25 mouse cellular contexts compared by ENCODE assay signal in the genomic region with DNA sequence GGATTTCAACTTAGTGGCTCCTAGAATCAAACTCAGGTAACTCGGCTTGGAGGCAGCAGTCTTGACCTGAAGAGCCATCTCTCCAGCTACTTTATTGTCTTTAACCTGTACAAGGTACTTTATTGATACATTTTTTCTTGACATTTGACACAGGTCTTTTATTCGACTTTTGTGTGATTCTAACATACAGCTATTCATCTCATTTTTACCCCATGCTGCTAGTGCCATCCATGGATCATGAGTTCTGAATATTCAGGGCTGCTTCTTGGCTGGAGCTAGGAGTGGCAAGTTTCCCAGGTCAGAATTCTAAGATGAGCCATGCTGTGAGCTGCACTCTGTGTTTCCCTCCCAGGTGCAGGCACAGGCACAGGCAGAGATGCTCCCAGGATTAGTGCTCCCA. TPM values are rescaled to one million over a fixed set of nuclear protein-coding genes. Genes with fewer than 3 reads are reported as not detected.
A peak's percentile ranks its signal among the peaks of the same experiment; 100 is the strongest.
DNase-seq lines count a peak whose midpoint lies in the region; ATAC-seq and TF ChIP-seq lines count a peak whose summit lies in the region.
"Had no signal": no experiment of that assay in that cellular context is flagged by ENCODE, and none has a peak within 500 bp of the region (broad histone marks: within the 10 kb centered on the region; RNA-seq: fewer than 3 reads in every experiment).

No protein-coding gene starts in this region.

- H3K4me3 ChIP-seq in heart, embryonic 10.5 days: no peak overlapping the region
- H3K4me3 ChIP-seq in heart, embryonic 14.5 days (ENCODE audit: control insufficient read depth in 1 of 2, insufficient read depth in 1 of 2, low read depth in 1 of 2, low read length in 2 of 2): no peak overlapping the region
- H3K4me3 ChIP-seq in lung, embryonic 14.5 days (ENCODE audit: low read depth, low read length): no peak overlapping the region
- no peak overlapping the region for H3K4me3 ChIP-seq in testis, adult 2 months (ENCODE audit: control insufficient read depth, low read depth, low read length)
- H3K4me3 ChIP-seq: embryonic facial prominence, embryonic 12.5 days; forebrain, embryonic 15.5 days; hindbrain, embryonic 13.5 days had no signal

- peak overlapping the region; percentile 41; the same call in 1 of the 2 replicates for H3K4me2 ChIP-seq in heart, embryonic 14.5 days (ENCODE audit: low read length)
- no peak overlapping the region for H3K4me2 ChIP-seq in lung, embryonic 14.5 days
- H3K4me2 ChIP-seq: embryonic facial prominence, embryonic 12.5 days; forebrain, embryonic 15.5 days; hindbrain, embryonic 13.5 days had no signal

- H3K9me3 ChIP-seq in heart, embryonic 10.5 days: no peaks in the 10 kb centered on the region
- 0 out of 2 replicates have a peak, but pooled peaks cover 2% of the 10 kb centered on the region for H3K9me3 ChIP-seq in heart, embryonic 14.5 days (ENCODE audit: control insufficient read depth, low read length)
- no peaks in the 10 kb centered on the region for H3K9me3 ChIP-seq in lung, embryonic 14.5 days (ENCODE audit: low read depth, low read length)
- H3K9me3 ChIP-seq: embryonic facial prominence, embryonic 12.5 days; forebrain, embryonic 15.5 days; hindbrain, embryonic 13.5 days had no signal

- no peaks in the 10 kb centered on the region for H3K27me3 ChIP-seq in heart, embryonic 10.5 days (ENCODE audit: insufficient read depth, poor library complexity, severe bottlenecking)
- no peaks in the 10 kb centered on the region for H3K27me3 ChIP-seq in heart, embryonic 14.5 days (ENCODE audit: control insufficient read depth, insufficient read depth, low read length)
- no peaks in the 10 kb centered on the region for H3K27me3 ChIP-seq in lung, embryonic 14.5 days (ENCODE audit: insufficient read depth, low read length)
- H3K27me3 ChIP-seq in testis, adult 2 months (ENCODE audit: control insufficient read depth, insufficient read depth, low read length): no peaks in the 10 kb centered on the region
- H3K27me3 ChIP-seq: embryonic facial prominence, embryonic 12.5 days; forebrain, embryonic 15.5 days; hindbrain, embryonic 13.5 days had no signal

- peak; percentile 31; the same call in 1 of the 2 replicates for ATAC-seq in heart, embryonic 14.5 days (ENCODE audit: insufficient number of reproducible peaks, insufficient read depth, low FRiP score, low read depth)
- no peak for ATAC-seq in lung, embryonic 14.5 days (ENCODE audit: insufficient read depth)
- ATAC-seq: forebrain, embryonic 15.5 days; hindbrain, postnatal 0 days had no signal

- peak overlapping the region; percentile 83 for H3K27ac ChIP-seq in heart, embryonic 10.5 days
- H3K27ac ChIP-seq in heart, embryonic 14.5 days (replicated peaks in 1 of 2; ENCODE audit: control insufficient read depth in 1 of 2, insufficient read depth in 1 of 2, low read depth in 2 of 2, low read length in 2 of 2): peak overlapping the region; percentile 48 to 80
- peak overlapping the region; percentile 38; the same call in 1 of the 2 replicates for H3K27ac ChIP-seq in lung, embryonic 14.5 days (ENCODE audit: low read depth)
- H3K27ac ChIP-seq in testis, adult 2 months (ENCODE audit: control insufficient read depth, insufficient read depth, low read depth, low read length): 0 out of 2 replicates have a peak overlapping the region, but pooled peaks have one; percentile 12
- H3K27ac ChIP-seq: embryonic facial prominence, embryonic 12.5 days; forebrain, embryonic 15.5 days; hindbrain, embryonic 13.5 days; hindbrain, postnatal 0 days had no signal

- H3K36me3 ChIP-seq in heart, embryonic 10.5 days: no peaks in the 10 kb centered on the region
- H3K36me3 ChIP-seq in heart, embryonic 14.5 days (ENCODE audit: control insufficient read depth, insufficient read depth, low read length): no peaks in the 10 kb centered on the region
- no peaks in the 10 kb centered on the region for H3K36me3 ChIP-seq in lung, embryonic 14.5 days (ENCODE audit: insufficient read depth)
- no peaks in the 10 kb centered on the region for H3K36me3 ChIP-seq in testis, adult 2 months (ENCODE audit: control insufficient read depth, insufficient read depth, low read length)
- H3K36me3 ChIP-seq: embryonic facial prominence, embryonic 12.5 days; forebrain, embryonic 15.5 days; hindbrain, embryonic 13.5 days had no signal

- H3K4me1 ChIP-seq in heart, embryonic 10.5 days: peaks cover 9% of the 10 kb centered on the region
- peaks cover 9 to 11% of the 10 kb centered on the region in 2 experiments for H3K4me1 ChIP-seq in heart, embryonic 14.5 days (ENCODE audit: control insufficient read depth in 2 of 2, insufficient read depth in 2 of 2, low read length in 2 of 2)
- no peaks in the 10 kb centered on the region; the same call in 1 of the 2 replicates for H3K4me1 ChIP-seq in lung, embryonic 14.5 days (ENCODE audit: insufficient read depth)
- H3K4me1 ChIP-seq in testis, adult 2 months (ENCODE audit: control insufficient read depth, insufficient read depth, low read length): no peaks in the 10 kb centered on the region
- H3K4me1 ChIP-seq: embryonic facial prominence, embryonic 12.5 days; forebrain, embryonic 15.5 days had no signal

- no peak for TF ChIP-seq CTCF in lung, embryonic 14.5 days (IDR thresholded peaks at IDR 0.05; ENCODE audit: low read depth)
- no peak for TF ChIP-seq CTCF in testis, adult 2 months (IDR thresholded peaks at IDR 0.05; ENCODE audit: control insufficient read depth, insufficient read depth, insufficient replicate concordance, low read depth, low read length)

- TF ChIP-seq POLR2A in testis, adult 2 months (IDR thresholded peaks at IDR 0.05; ENCODE audit: control insufficient read depth, low read depth, low read length): no peak

- H3K9ac ChIP-seq in heart, embryonic 14.5 days (ENCODE audit: low read length): no peak overlapping the region
- no peak overlapping the region for H3K9ac ChIP-seq in lung, embryonic 14.5 days
- H3K9ac ChIP-seq: embryonic facial prominence, embryonic 12.5 days; forebrain, embryonic 15.5 days; hindbrain, embryonic 13.5 days had no signal

- 83% methylated on average over 2 of the region's 2 CpGs for WGBS in heart, embryonic 10.5 days
- 82% methylated on average over 2 of the region's 2 CpGs for WGBS in heart, embryonic 14.5 days
- WGBS in lung, embryonic 14.5 days: 75% methylated on average over 2 of the region's 2 CpGs

- no peak for DNase-seq in heart, embryonic 10.5 days (ENCODE audit: low spot score)
- DNase-seq in heart, postnatal 4 days: no peak
- no peak for DNase-seq in heart, adult 8-10 months (ENCODE audit: low spot score)
- DNase-seq in lung, embryonic 14.5 days: no peak
- DNase-seq in lung, postnatal 25 days (ENCODE audit: low spot score): no peak
- no peak for DNase-seq in testis, postnatal 14 days (ENCODE audit: low spot score)
- DNase-seq: adrenal gland, postnatal 10 days; cerebellum, adult 11-12 months; cerebellum, adult 9-10 months; cerebellum, postnatal 25 days; gastrocnemius, postnatal 14 days; kidney, adult 11 months had no signal

RNA-seq across cellular contexts. Expression of a gene that starts 6.8 kb away (rescaled TPM):
- 0.13 TPM in 1 of 2 replicates, not detected in the other for polyA plus RNA-seq in heart, embryonic 10.5 days (2016; fragmentation: Nextera tagmentation; extraction: Ambion mirVana)
- total RNA-seq in heart, postnatal 4 days (2021): under 1 TPM; 0.07 to 0.16 TPM
- 0.09 TPM in 1 of 2 replicates, not detected in the other for polyA plus RNA-seq in heart, embryonic 14.5 days (2014; fragmentation: Nextera tagmentation; extraction: Ambion mirVana)
- total RNA-seq in heart, adult 8-10 months (2022): 1 to 10 TPM in 1 of 4 experiments, under 1 TPM in 3; 0.09 to 1.3 (median 0.17) TPM
- 0.31 TPM in 1 of 2 replicates, not detected in the other for polyA plus RNA-seq in lung, embryonic 14.5 days (2014; fragmentation: Nextera tagmentation; extraction: Ambion mirVana)
- polyA plus RNA-seq in testis, adult 2 months (2012; rRNA removed): 0.12 and 0.16 TPM in 2 replicates
- total RNA-seq: gastrocnemius, postnatal 14 days; MEL had no signal
- polyA plus RNA-seq: C2C12; forebrain, embryonic 11.5 days; forebrain, embryonic 15.5 days; hindbrain, postnatal 0 days had no signal

RNA-seq across cellular contexts. Expression of a gene that starts 17.1 kb away (rescaled TPM):
- polyA plus RNA-seq in heart, embryonic 10.5 days (2016; fragmentation: Nextera tagmentation; extraction: Ambion mirVana): not detected in 2 replicates
- not detected for total RNA-seq in heart, postnatal 4 days (2021)
- not detected in 2 replicates for polyA plus RNA-seq in heart, embryonic 14.5 days (2014; fragmentation: Nextera tagmentation; extraction: Ambion mirVana)
- not detected for total RNA-seq in heart, adult 8-10 months (2022)
- not detected in 2 replicates for polyA plus RNA-seq in lung, embryonic 14.5 days (2014; fragmentation: Nextera tagmentation; extraction: Ambion mirVana)
- polyA plus RNA-seq in testis, adult 2 months (2012; rRNA removed): 0.47 and 0.59 TPM in 2 replicates
- total RNA-seq: adrenal gland, postnatal 10 days; adrenal gland, postnatal 4 days; gastrocnemius, postnatal 14 days; hematopoietic stem cell, adult 5-6 weeks; hindbrain, postnatal 0 days; MEL had no signal
- polyA plus RNA-seq: C2C12; cortical plate, adult 2 months; embryonic facial prominence, embryonic 12.5 days; forebrain, embryonic 11.5 days; forebrain, embryonic 15.5 days; hindbrain, embryonic 13.5 days; hindbrain, postnatal 0 days; intestine, embryonic 14.5 days had no signal

RNA-seq across cellular contexts. Expression of a gene that starts 49.0 kb away (rescaled TPM):
- polyA plus RNA-seq in heart, embryonic 10.5 days (2016; fragmentation: Nextera tagmentation; extraction: Ambion mirVana): 10.7 and 10.8 TPM in 2 replicates
- total RNA-seq in heart, postnatal 4 days (2021): 1 to 10 TPM; 4.3 to 4.9 TPM
- 12.9 and 14.4 TPM in 2 replicates for polyA plus RNA-seq in heart, embryonic 14.5 days (2014; fragmentation: Nextera tagmentation; extraction: Ambion mirVana)
- 1 to 10 TPM; 1.8 to 2.8 (median 2.1) TPM for total RNA-seq in heart, adult 8-10 months (2022)
- 10.1 and 11.0 TPM in 2 replicates for polyA plus RNA-seq in lung, embryonic 14.5 days (2014; fragmentation: Nextera tagmentation; extraction: Ambion mirVana)
- polyA plus RNA-seq in testis, adult 2 months (2012; rRNA removed): 2.2 TPM in 2 replicates

RNA-seq across cellular contexts. Expression of a gene that starts 55.0 kb away (rescaled TPM):
- polyA plus RNA-seq in heart, embryonic 10.5 days (2016; fragmentation: Nextera tagmentation; extraction: Ambion mirVana): not detected in 2 replicates
- total RNA-seq in heart, postnatal 4 days (2021): under 1 TPM; 0.25 to 0.33 TPM
- 0.23 TPM in 1 of 2 replicates, not detected in the other for polyA plus RNA-seq in heart, embryonic 14.5 days (2014; fragmentation: Nextera tagmentation; extraction: Ambion mirVana)
- total RNA-seq in heart, adult 8-10 months (2022): under 1 TPM; 0.16 to 0.49 (median 0.31) TPM
- polyA plus RNA-seq in lung, embryonic 14.5 days (2014; fragmentation: Nextera tagmentation; extraction: Ambion mirVana): 0.14 TPM in 1 of 2 replicates, not detected in the other
- polyA plus RNA-seq in testis, adult 2 months (2012; rRNA removed): 0.81 and 0.84 TPM in 2 replicates
- total RNA-seq: MEL had no signal
- polyA plus RNA-seq: C2C12; forebrain, embryonic 11.5 days; hindbrain, postnatal 0 days had no signal

Comparison
In these comparisons a context has a peak if more than half of its experiments do, and no peak if none do; other contexts are left out.
1. H3K27ac ChIP-seq: peak in every context shown above with its lines; median percentile 83 in heart, embryonic 10.5 days; 64 in heart, embryonic 14.5 days; 38 in lung, embryonic 14.5 days; 12 in testis, adult 2 months.